8 mouse cellular contexts compared by ENCODE assay signal in genomic region chr1:51265118-51265800, GRCm38 (mm10). TPM values are rescaled to one million over a fixed set of nuclear protein-coding genes. Genes with fewer than 3 reads are reported as not detected.
DNase-seq lines count a peak whose midpoint lies in the region; ATAC-seq and TF ChIP-seq lines count a peak whose summit lies in the region.

No protein-coding gene starts in this region.

- peaks cover 6% of the 10 kb centered on the region for H3K4me1 ChIP-seq in intestine, embryonic 14.5 days (replicated peaks; ENCODE audit: control insufficient read depth, insufficient read depth, low read length)
- H3K4me1 ChIP-seq in intestine, postnatal 0 days (replicated peaks; ENCODE audit: control insufficient read depth, insufficient read depth, low read length) = no peaks in the 10 kb centered on the region
- H3K4me1 ChIP-seq in kidney, embryonic 16.5 days (ENCODE audit: insufficient read depth, low read length) = peaks cover 14% of the 10 kb centered on the region

- H3K9me3 ChIP-seq in intestine, embryonic 14.5 days (ENCODE audit: control insufficient read depth, low read length) = no peaks in the 10 kb centered on the region
- H3K9me3 ChIP-seq in intestine, postnatal 0 days (ENCODE audit: control insufficient read depth) = no peaks in the 10 kb centered on the region
- H3K9me3 ChIP-seq in kidney, embryonic 16.5 days (ENCODE audit: low read length) = no peaks in the 10 kb centered on the region

- TF ChIP-seq CTCF in intestine, postnatal 0 days (IDR thresholded peaks at IDR 0.05; ENCODE audit: low read depth) = no peak

- no peak overlapping the region for H3K4me2 ChIP-seq in intestine, embryonic 14.5 days (ENCODE audit: low read length)
- no peak overlapping the region for H3K4me2 ChIP-seq in intestine, postnatal 0 days (replicated peaks; ENCODE audit: low read depth)
- H3K4me2 ChIP-seq in kidney, embryonic 16.5 days (replicated peaks; ENCODE audit: low read depth, low read length) = no peak overlapping the region

- H3K9ac ChIP-seq in intestine, embryonic 14.5 days (ENCODE audit: low read length) = no peak overlapping the region
- no peak overlapping the region for H3K9ac ChIP-seq in intestine, postnatal 0 days (ENCODE audit: low read depth, low read length)
- H3K9ac ChIP-seq in kidney, embryonic 16.5 days (replicated peaks; ENCODE audit: low read length) = no peak overlapping the region

- peak; percentile 61 for DNase-seq in intestine, embryonic 14.5 days (ENCODE audit: low spot score)
- peak; percentile 71 to 85 for DNase-seq in heart, adult 18-20 months
- DNase-seq in lung, postnatal 4 days = peak; percentile 41 to 47
- DNase-seq in c-Kit-positive CD71-positive TER-119-positive erythroid progenitor cells, embryonic 14.5 days (ENCODE audit: low spot score) = no peak
- no peak for DNase-seq in neural tube, embryonic 10.5 days (ENCODE audit: extremely low spot score, low spot score)
- no peak for DNase-seq in layer of hippocampus, postnatal 10 days (ENCODE audit: low spot score in 2 of 2)

- no peak for ATAC-seq in intestine, embryonic 14.5 days (replicated peaks; ENCODE audit: low FRiP score, low TSS enrichment, low read depth)
- ATAC-seq in intestine, postnatal 0 days = no peak
- ATAC-seq in kidney, embryonic 16.5 days (ENCODE audit: low FRiP score, low TSS enrichment) = peak; percentile 88

- peak overlapping the region; percentile 48; the same call in 1 of the 2 replicates for H3K27ac ChIP-seq in intestine, embryonic 14.5 days (ENCODE audit: low read depth)
- no peak overlapping the region for H3K27ac ChIP-seq in intestine, postnatal 0 days (ENCODE audit: low read depth, low read length)
- H3K27ac ChIP-seq in kidney, embryonic 16.5 days (ENCODE audit: low read length) = peak overlapping the region; percentile 76

- no peak overlapping the region for H3K4me3 ChIP-seq in intestine, embryonic 14.5 days (ENCODE audit: low read depth, low read length)
- no peak overlapping the region for H3K4me3 ChIP-seq in intestine, postnatal 0 days (ENCODE audit: low read depth, low read length)
- H3K4me3 ChIP-seq in kidney, embryonic 16.5 days (ENCODE audit: low read length) = no peak overlapping the region

- no peaks in the 10 kb centered on the region for H3K36me3 ChIP-seq in intestine, embryonic 14.5 days (ENCODE audit: control insufficient read depth, insufficient read depth, low read length)
- no peaks in the 10 kb centered on the region for H3K36me3 ChIP-seq in intestine, postnatal 0 days (ENCODE audit: control insufficient read depth, insufficient read depth)
- no peaks in the 10 kb centered on the region for H3K36me3 ChIP-seq in kidney, embryonic 16.5 days (ENCODE audit: insufficient read depth, low read length)

- H3K27me3 ChIP-seq in intestine, embryonic 14.5 days (replicated peaks; ENCODE audit: control insufficient read depth, insufficient read depth, low read length) = no peaks in the 10 kb centered on the region
- no peaks in the 10 kb centered on the region for H3K27me3 ChIP-seq in intestine, postnatal 0 days (replicated peaks; ENCODE audit: control insufficient read depth, insufficient read depth, low read length)
- no peaks in the 10 kb centered on the region for H3K27me3 ChIP-seq in kidney, embryonic 16.5 days (ENCODE audit: insufficient read depth, low read length)

- 33% methylated on average over 5 of the region's 5 CpGs for WGBS in intestine, embryonic 14.5 days
- 33% methylated on average over 5 of the region's 5 CpGs for WGBS in intestine, postnatal 0 days
- 32% methylated on average over 5 of the region's 5 CpGs for WGBS in kidney, embryonic 16.5 days

RNA-seq across cellular contexts. Expression of gene Cavin2, which starts 23.7 kb away (rescaled TPM):
- polyA plus RNA-seq in intestine, embryonic 14.5 days (2014; fragmentation: Nextera tagmentation; extraction: Ambion mirVana) = 93.6 and 101 TPM in 2 replicates
- 47.0 and 50.0 TPM in 2 replicates for polyA plus RNA-seq in intestine, postnatal 0 days (2015; fragmentation: Nextera tagmentation; extraction: Ambion mirVana)
- total RNA-seq in heart, adult 18-20 months (2021) = 100 to 1,000 TPM; 107 to 112 TPM
- 34.4 and 39.5 TPM in 2 replicates for polyA plus RNA-seq in kidney, embryonic 16.5 days (2015; fragmentation: Nextera tagmentation; extraction: Ambion mirVana)
- 1 to 10 TPM; 4.2 to 4.8 TPM for total RNA-seq in layer of hippocampus, postnatal 10 days (2021)

Comparison
In these comparisons a context has a peak if more than half of its experiments do, and no peak if none do; other contexts are left out.
1. DNase-seq: peak in intestine, embryonic 14.5 days (single experiment), heart, adult 18-20 months (2 of 2) and lung, postnatal 4 days (2 of 2); none in c-Kit-positive CD71-positive TER-119-positive erythroid progenitor cells, embryonic 14.5 days (single experiment), neural tube, embryonic 10.5 days (single experiment) and layer of hippocampus, postnatal 10 days (0 of 2).